Mouse (Mus musculus): ENCODE measurements around the gene Pard3. TPM values are rescaled to one million over a fixed set of nuclear protein-coding genes. Genes with fewer than 3 reads are reported as not detected.

The Pard3 gene
- polyA plus RNA-seq, 1 experiment from 2014 or later: 33.8 TPM

GRCm38 (mm10) chr8:127345912-127346423 is 282.3 kb downstream of the Pard3 start:
- Histone ChIP-seq H3K4me3 (ENCODE audit: low read depth, low read length) (no peak overlapping the region), H3K27me3 (ENCODE audit: insufficient read depth, low read length) (no peaks in the 10 kb centered on the region), H3K4me1 (ENCODE audit: insufficient read depth) (no peaks in the 10 kb centered on the region), H3K9me3 (ENCODE audit: low read depth, low read length) (no peaks in the 10 kb centered on the region), H3K4me2 (no peak overlapping the region), H3K27ac (ENCODE audit: low read depth) (no peak overlapping the region), H3K36me3 (ENCODE audit: insufficient read depth) (no peaks in the 10 kb centered on the region), H3K9ac (no peak overlapping the region)
- WGBS: 92% methylated on average over 1 of the region's 1 CpGs
- no peak for ATAC-seq (ENCODE audit: insufficient read depth)
- TF ChIP-seq CTCF (IDR thresholded peaks at IDR 0.05; ENCODE audit: low read depth): no peak
- DNase-seq: no peak

GRCm38 (mm10) chr8:127347890-127348495 is 284.3 kb downstream of the Pard3 start:
- Histone ChIP-seq H3K4me3 (ENCODE audit: low read depth, low read length) (no peak overlapping the region), H3K4me2 (no peak overlapping the region), H3K27me3 (ENCODE audit: insufficient read depth, low read length) (no peaks in the 10 kb centered on the region), H3K9ac (no peak overlapping the region), H3K4me1 (ENCODE audit: insufficient read depth) (no peaks in the 10 kb centered on the region), H3K9me3 (ENCODE audit: low read depth, low read length) (no peaks in the 10 kb centered on the region), H3K27ac (ENCODE audit: low read depth) (no peak overlapping the region), H3K36me3 (ENCODE audit: insufficient read depth) (no peaks in the 10 kb centered on the region)
- DNase-seq (no peak), ATAC-seq (ENCODE audit: insufficient read depth) (no peak)
- WGBS: 82% methylated on average over 2 of the region's 2 CpGs
- no peak for TF ChIP-seq CTCF (IDR thresholded peaks at IDR 0.05; ENCODE audit: low read depth)

- Histone ChIP-seq H3K4me1 (ENCODE audit: insufficient read depth) (no peaks in the 10 kb centered on the region), H3K27ac (ENCODE audit: low read depth) (no peak overlapping the region), H3K4me2 (no peak overlapping the region), H3K9ac (no peak overlapping the region), H3K36me3 (ENCODE audit: insufficient read depth) (no peaks in the 10 kb centered on the region), H3K4me3 (ENCODE audit: low read depth, low read length) (no peak overlapping the region), H3K27me3 (ENCODE audit: insufficient read depth, low read length) (no peaks in the 10 kb centered on the region), H3K9me3 (ENCODE audit: low read depth, low read length) (no peaks in the 10 kb centered on the region)
- no peak for ATAC-seq (ENCODE audit: insufficient read depth)
- DNase-seq: no peak
- no peak for TF ChIP-seq CTCF (IDR thresholded peaks at IDR 0.05; ENCODE audit: low read depth)
Measured at GRCm38 (mm10) chr8:127361796-127362195, 298.1 kb downstream of the Pard3 start.

- H3K27me3 ChIP-seq (ENCODE audit: insufficient read depth, low read length): no peaks in the 10 kb centered on the region
- H3K36me3 ChIP-seq (ENCODE audit: insufficient read depth): peaks cover 6% of the 10 kb centered on the region; the same call in 1 of the 2 replicates
- 54% methylated on average over 3 of the region's 3 CpGs for WGBS
- H3K4me2 ChIP-seq: no peak overlapping the region
- no peak for ATAC-seq (ENCODE audit: insufficient read depth)
- no peak for TF ChIP-seq CTCF (IDR thresholded peaks at IDR 0.05; ENCODE audit: low read depth)
- DNase-seq: no peak
- no peak overlapping the region for H3K9ac ChIP-seq
- no peaks in the 10 kb centered on the region for H3K9me3 ChIP-seq (ENCODE audit: low read depth, low read length)
- no peak overlapping the region for H3K27ac ChIP-seq (ENCODE audit: low read depth)
- H3K4me1 ChIP-seq (ENCODE audit: insufficient read depth): no peaks in the 10 kb centered on the region
- H3K4me3 ChIP-seq (ENCODE audit: low read depth, low read length): no peak overlapping the region
Measured at GRCm38 (mm10) chr8:127368347-127368746, 304.7 kb downstream of the Pard3 start.

GRCm38 (mm10) chr8:127371326-127371949 is 307.7 kb downstream of the Pard3 start:
- no peaks in the 10 kb centered on the region for H3K27me3 ChIP-seq (ENCODE audit: insufficient read depth, low read length)
- peaks cover 6% of the 10 kb centered on the region; the same call in 1 of the 2 replicates for H3K36me3 ChIP-seq (ENCODE audit: insufficient read depth)
- no peaks in the 10 kb centered on the region for H3K9me3 ChIP-seq (ENCODE audit: low read depth, low read length)
- H3K4me3 ChIP-seq (ENCODE audit: low read depth, low read length): no peak overlapping the region
- no peak overlapping the region for H3K4me2 ChIP-seq
- no peaks in the 10 kb centered on the region for H3K4me1 ChIP-seq (ENCODE audit: insufficient read depth)
- TF ChIP-seq CTCF (IDR thresholded peaks at IDR 0.05; ENCODE audit: low read depth): no peak
- WGBS: 94% methylated on average over 16 of the region's 16 CpGs
- no peak overlapping the region for H3K9ac ChIP-seq
- ATAC-seq (ENCODE audit: insufficient read depth) (no peak), DNase-seq (no peak)
- no peak overlapping the region for H3K27ac ChIP-seq (ENCODE audit: low read depth)

GRCm38 (mm10) chr8:127377775-127378174 is 314.1 kb downstream of the Pard3 start:
- Histone ChIP-seq H3K9ac (no peak overlapping the region), H3K4me2 (no peak overlapping the region), H3K9me3 (ENCODE audit: low read depth, low read length) (no peaks in the 10 kb centered on the region), H3K36me3 (ENCODE audit: insufficient read depth) (0 out of 2 replicates have a peak, but pooled peaks cover 7% of the 10 kb centered on the region), H3K4me1 (ENCODE audit: insufficient read depth) (no peaks in the 10 kb centered on the region), H3K27me3 (ENCODE audit: insufficient read depth, low read length) (no peaks in the 10 kb centered on the region), H3K27ac (ENCODE audit: low read depth) (no peak overlapping the region), H3K4me3 (ENCODE audit: low read depth, low read length) (no peak overlapping the region)
- ATAC-seq (ENCODE audit: insufficient read depth) (no peak), DNase-seq (no peak)
- no peak for TF ChIP-seq CTCF (IDR thresholded peaks at IDR 0.05; ENCODE audit: low read depth)
- 79% methylated on average over 2 of the region's 2 CpGs for WGBS

- DNase-seq: no peak
- H3K4me1 ChIP-seq (ENCODE audit: insufficient read depth): no peaks in the 10 kb centered on the region
- WGBS: 74% methylated on average over 11 of the region's 11 CpGs
- ATAC-seq (ENCODE audit: insufficient read depth): no peak
- no peaks in the 10 kb centered on the region for H3K27me3 ChIP-seq (ENCODE audit: insufficient read depth, low read length)
- no peak overlapping the region for H3K4me3 ChIP-seq (ENCODE audit: low read depth, low read length)
- no peak overlapping the region for H3K9ac ChIP-seq
- no peak overlapping the region for H3K4me2 ChIP-seq
- no peak overlapping the region for H3K27ac ChIP-seq (ENCODE audit: low read depth)
- no peaks in the 10 kb centered on the region for H3K9me3 ChIP-seq (ENCODE audit: low read depth, low read length)
- no peak for TF ChIP-seq CTCF (IDR thresholded peaks at IDR 0.05; ENCODE audit: low read depth)
- peaks cover 15% of the 10 kb centered on the region; the same call in 1 of the 2 replicates for H3K36me3 ChIP-seq (ENCODE audit: insufficient read depth)
Measured at GRCm38 (mm10) chr8:127378994-127379858, 315.5 kb downstream of the Pard3 start.
